Mouse (Mus musculus) liver, adult 2 months (tissue): ENCODE results near the gene Sh3rf3. TPM values are rescaled to one million over a fixed set of nuclear protein-coding genes. Genes with fewer than 3 reads are reported as not detected.

Experiments used
- DNase-seq: peaks from one replicate; pipeline ENCODE4 v3.0.0-alpha.2; 2011; ENCODE audit warnings: low read depth, low spot score; ENCODE audit errors: extremely low read depth
- H3K27ac ChIP-seq: fragments of 200-500 bp; replicated peaks from 2 replicates; pipeline ENCODE4 v1.5.1; 2012; ENCODE audit warnings: low read depth, mild to moderate bottlenecking, control low read depth, inconsistent platforms, low read length; ENCODE audit not compliant: insufficient read depth
- H3K27me3 ChIP-seq: fragments of 200-500 bp; 2 replicates; pipeline ENCODE4 v1.6.1; 2012; ENCODE audit warnings: mild to moderate bottlenecking, moderate library complexity, low read length, inconsistent platforms; ENCODE audit not compliant: control insufficient read depth, insufficient read depth
- H3K36me3 ChIP-seq: fragments of 200-500 bp; 2 replicates; pipeline ENCODE4 v1.6.1; 2012; ENCODE audit warnings: low read length, inconsistent platforms; ENCODE audit not compliant: control insufficient read depth, insufficient read depth
- H3K4me1 ChIP-seq: fragments of 200-500 bp; 2 replicates; pipeline ENCODE4 v1.6.1; 2011; ENCODE audit warnings: low read length; ENCODE audit not compliant: control insufficient read depth, insufficient read depth
- H3K4me3 ChIP-seq: fragments of 200-500 bp; 2 replicates; pipeline ENCODE4 v1.5.1; 2011; ENCODE audit warnings: low read depth, mild to moderate bottlenecking, control low read depth, low read length, moderate library complexity; ENCODE audit not compliant: insufficient read depth
- H3K79me2 ChIP-seq: fragments of 200-500 bp; 2 replicates; pipeline ENCODE4 v1.6.1; 2012; ENCODE audit warnings: inconsistent platforms, mild to moderate bottlenecking, low read length, moderate library complexity; ENCODE audit not compliant: control insufficient read depth, insufficient read depth
- H3K9ac ChIP-seq: fragments of 200-500 bp; 2 replicates; pipeline ENCODE4 v1.6.1; 2012; ENCODE audit warnings: low read depth, mild to moderate bottlenecking, control low read depth, inconsistent platforms, low read length
- CTCF ChIP-seq: fragments of 200-500 bp; IDR thresholded peaks from 2 replicates; pipeline ENCODE4 v1.5.1; 2011; ENCODE audit warnings: low read depth, low read length, control low read depth
- POLR2A ChIP-seq: fragments of 200-500 bp; IDR thresholded peaks from 2 replicates; pipeline ENCODE4 v1.6.1; 2011; ENCODE audit warnings: low read length, control low read depth; ENCODE audit not compliant: insufficient read depth; ENCODE audit errors: extremely low read depth
- WGBS: fragments of 180-500 bp; shearing (Covaris S2); methylation state at CpG from one replicate; pipeline ENCODE4 v1.1.7; 2018; 5-methylcytosine and 5-hydroxymethylcytosine counted together
- polyA plus RNA-seq: library from polyadenylated mRNA; depleted of rRNA; stranded (reverse); fragments of >200 nt; gene quantifications from 2 replicates; pipeline ENCODE4 v1.2.3, GENCODE M21; 2012
- total RNA-seq: library from RNA; depleted of rRNA; stranded (reverse); fragments of >200 nt; gene quantifications from 2 replicates; pipeline ENCODE4 v1.2.3, GENCODE M21; 2014

The Sh3rf3 gene
- total and polyA plus RNA-seq, 2 experiments: not detected

DNA sequence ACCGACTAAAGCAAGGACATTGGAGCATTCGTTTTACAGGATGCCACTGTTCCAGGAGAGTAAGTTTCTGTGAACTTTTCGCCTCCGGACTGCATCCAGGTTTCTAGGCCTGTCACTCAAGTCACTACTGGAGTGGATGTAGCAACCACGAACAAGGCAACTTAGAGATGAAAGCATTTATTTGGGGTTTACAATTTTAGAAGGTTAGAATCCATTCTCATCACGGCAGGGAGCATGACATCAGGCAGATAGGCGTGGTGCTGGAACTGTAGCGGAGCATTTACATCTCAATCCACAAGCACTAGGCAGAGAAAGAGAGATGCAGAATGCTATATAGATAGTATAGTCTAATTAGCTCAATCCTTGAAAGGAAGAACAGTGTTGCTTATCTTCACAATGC is 95.3 kb downstream of the Sh3rf3 start:
- H3K27me3 ChIP-seq: no peaks in the 10 kb centered on the region
- no peak overlapping the region for H3K27ac ChIP-seq
- no peak for TF ChIP-seq POLR2A
- no peak for TF ChIP-seq CTCF
- 85% methylated on average over 8 of the region's 8 CpGs for WGBS
- DNase-seq: no peak
- H3K4me1 ChIP-seq: no peaks in the 10 kb centered on the region
- H3K9ac ChIP-seq: no peak overlapping the region
- no peaks in the 10 kb centered on the region for H3K36me3 ChIP-seq
- no peak overlapping the region for H3K4me3 ChIP-seq
- H3K79me2 ChIP-seq: no peaks in the 10 kb centered on the region

DNA sequence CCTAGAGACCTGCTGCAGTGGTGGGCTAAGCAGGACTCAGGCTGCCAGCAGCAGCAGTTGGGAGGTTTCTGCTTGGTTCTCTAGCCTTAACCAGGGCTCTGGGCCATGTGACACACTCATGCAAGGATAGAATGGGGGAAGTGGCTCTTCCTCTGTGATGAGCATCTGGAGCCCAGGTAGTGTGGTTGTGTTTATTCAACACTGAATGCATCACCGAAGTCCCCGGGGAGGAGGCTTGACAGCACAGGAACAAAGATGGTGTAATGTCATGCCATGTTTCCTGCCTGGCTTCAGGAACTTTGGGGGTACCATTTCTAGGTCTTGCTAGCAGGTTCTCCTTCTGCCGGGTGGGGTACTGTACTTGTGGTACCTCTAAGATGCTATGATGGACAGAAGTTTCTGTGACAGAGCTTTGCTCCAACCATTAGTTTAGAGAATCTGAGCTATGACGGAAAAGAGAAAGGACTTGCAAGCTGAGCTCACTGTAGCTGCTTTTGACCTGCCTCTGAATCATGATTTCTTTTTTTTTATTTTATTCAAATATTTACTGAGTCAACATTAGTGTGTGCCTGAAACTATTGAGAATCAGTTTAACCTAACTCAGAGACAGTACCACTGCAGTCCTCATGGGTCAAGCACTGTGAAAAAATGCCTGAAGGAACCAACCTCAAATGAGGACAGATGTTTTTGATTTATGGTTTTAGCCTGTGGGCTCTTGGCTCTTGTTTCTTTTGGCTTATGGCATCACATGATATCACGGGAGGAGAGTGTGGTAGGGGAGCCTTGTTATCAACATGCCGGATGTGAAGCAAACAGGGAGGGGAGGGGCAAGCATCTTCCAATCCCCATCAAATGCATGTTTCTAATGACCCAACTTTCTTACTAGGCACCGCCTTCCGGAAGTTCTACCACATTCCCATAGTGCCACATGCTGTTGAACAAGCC is 102.4 kb downstream of the Sh3rf3 start:
- Histone ChIP-seq H3K36me3 (no peaks in the 10 kb centered on the region), H3K79me2 (no peaks in the 10 kb centered on the region), H3K9ac (no peak overlapping the region), H3K27me3 (no peaks in the 10 kb centered on the region), H3K4me3 (no peak overlapping the region), H3K27ac (no peak overlapping the region), H3K4me1 (no peaks in the 10 kb centered on the region)
- 71% methylated on average over 8 of the region's 8 CpGs for WGBS
- TF ChIP-seq POLR2A (no peak), CTCF (no peak)
- peak; percentile 4 for DNase-seq

DNA sequence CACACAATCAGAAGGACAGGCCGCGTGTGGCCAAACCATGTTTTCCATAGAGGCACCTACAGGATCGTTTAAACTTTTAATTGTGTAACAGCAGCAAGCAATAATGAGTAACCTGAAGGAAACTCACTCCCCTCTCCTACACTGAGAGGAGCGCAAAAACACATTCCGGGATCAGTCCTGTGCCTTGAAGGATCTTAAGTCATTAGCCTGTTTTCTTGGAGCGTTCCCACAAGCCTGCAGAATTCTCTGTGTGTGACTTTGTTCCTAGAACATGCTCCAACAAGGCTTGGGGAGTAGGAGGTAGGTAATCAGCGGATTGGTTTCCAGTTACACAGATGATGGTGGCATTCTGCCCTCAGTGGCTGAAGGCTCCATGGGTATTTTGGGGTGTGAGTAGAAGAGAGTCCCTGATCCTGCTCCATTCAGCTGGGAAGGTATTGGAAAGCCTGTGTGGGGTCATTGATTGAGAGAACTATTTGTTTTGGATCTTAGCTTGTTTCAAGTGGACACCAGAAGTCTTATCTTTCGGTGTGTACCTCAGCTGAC is 108.6 kb downstream of the Sh3rf3 start:
- no peak for TF ChIP-seq POLR2A
- TF ChIP-seq CTCF: no peak
- Histone ChIP-seq H3K9ac (no peak overlapping the region), H3K27me3 (no peaks in the 10 kb centered on the region), H3K79me2 (no peaks in the 10 kb centered on the region), H3K4me1 (no peaks in the 10 kb centered on the region), H3K4me3 (no peak overlapping the region), H3K36me3 (no peaks in the 10 kb centered on the region), H3K27ac (no peak overlapping the region)
- peak; percentile 4 for DNase-seq
- WGBS: 81% methylated on average over 8 of the region's 8 CpGs

DNA sequence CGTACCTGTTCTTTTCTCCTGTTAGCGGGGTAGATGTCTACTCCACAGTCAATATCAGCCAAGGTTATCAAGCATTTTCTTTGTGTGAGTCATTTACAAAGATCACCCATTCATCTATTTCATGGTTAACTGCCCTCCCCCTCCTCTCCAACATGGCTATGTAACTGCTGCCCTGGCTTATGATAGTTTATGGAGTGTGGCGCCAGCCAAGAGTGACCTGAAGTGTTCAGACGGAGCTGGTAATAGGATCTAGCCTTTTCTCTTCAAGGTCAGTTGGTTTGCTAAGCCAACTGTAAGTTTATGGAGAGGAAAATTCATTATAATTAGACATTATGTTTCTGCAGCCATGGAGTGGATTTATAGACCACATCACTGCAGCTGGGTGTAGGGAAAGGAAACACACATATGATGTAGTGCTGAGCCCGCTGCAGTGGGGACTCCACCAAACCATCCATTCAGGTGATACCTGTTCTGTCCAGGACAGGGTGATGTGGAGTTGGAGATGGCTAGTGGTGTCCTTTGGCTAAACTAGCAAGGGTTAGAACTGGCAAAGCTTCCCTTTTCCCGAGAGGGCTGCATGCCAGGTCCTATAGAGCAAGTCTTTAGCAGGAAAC is 109.2 kb downstream of the Sh3rf3 start:
- 66% methylated on average over 6 of the region's 6 CpGs for WGBS
- Histone ChIP-seq H3K4me3 (no peak overlapping the region), H3K79me2 (no peaks in the 10 kb centered on the region), H3K27ac (no peak overlapping the region), H3K36me3 (no peaks in the 10 kb centered on the region), H3K27me3 (no peaks in the 10 kb centered on the region), H3K9ac (no peak overlapping the region), H3K4me1 (no peaks in the 10 kb centered on the region)
- no peak for DNase-seq
- TF ChIP-seq CTCF: no peak
- no peak for TF ChIP-seq POLR2A

DNA sequence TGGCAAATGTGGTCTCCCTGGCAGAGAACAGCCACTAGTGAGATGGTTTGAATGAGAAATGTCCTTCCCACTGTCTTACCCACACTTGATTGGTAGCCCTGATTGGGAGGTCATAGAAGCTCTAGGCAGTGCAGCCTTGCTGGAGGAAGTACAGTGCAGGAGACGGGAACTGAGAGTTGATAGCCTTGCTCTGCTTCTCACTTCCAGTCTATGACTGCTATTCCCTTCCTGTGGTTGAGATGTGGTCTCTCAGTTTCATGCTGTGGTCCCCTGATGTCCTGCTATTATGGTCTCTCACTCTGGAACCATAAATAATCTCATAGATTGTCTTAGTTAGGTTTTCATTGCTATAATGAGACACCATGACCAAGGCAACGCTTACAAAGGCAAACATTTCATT is 109.8 kb downstream of the Sh3rf3 start:
- Histone ChIP-seq H3K79me2 (no peaks in the 10 kb centered on the region), H3K27ac (no peak overlapping the region), H3K9ac (no peak overlapping the region), H3K36me3 (no peaks in the 10 kb centered on the region), H3K27me3 (no peaks in the 10 kb centered on the region), H3K4me1 (no peaks in the 10 kb centered on the region), H3K4me3 (no peak overlapping the region)
- DNase-seq: no peak
- 77% methylated on average over 2 of the region's 2 CpGs for WGBS
- TF ChIP-seq POLR2A: no peak
- no peak for TF ChIP-seq CTCF
